Mouse (Mus musculus): Measurements from ENCODE around the gene Ddx41. TPM values are rescaled to one million over a fixed set of nuclear protein-coding genes. Genes with fewer than 3 reads are reported as not detected.
"Not testable (repeated sequence)": the region's sequence is repeated elsewhere in the genome, so short reads cannot be mapped to it uniquely, and the experiment has no call there.

Ddx41 gene
- 52.7 and 53.6 TPM in 2 replicates for polyA plus RNA-seq (2012; rRNA removed)

DNA sequence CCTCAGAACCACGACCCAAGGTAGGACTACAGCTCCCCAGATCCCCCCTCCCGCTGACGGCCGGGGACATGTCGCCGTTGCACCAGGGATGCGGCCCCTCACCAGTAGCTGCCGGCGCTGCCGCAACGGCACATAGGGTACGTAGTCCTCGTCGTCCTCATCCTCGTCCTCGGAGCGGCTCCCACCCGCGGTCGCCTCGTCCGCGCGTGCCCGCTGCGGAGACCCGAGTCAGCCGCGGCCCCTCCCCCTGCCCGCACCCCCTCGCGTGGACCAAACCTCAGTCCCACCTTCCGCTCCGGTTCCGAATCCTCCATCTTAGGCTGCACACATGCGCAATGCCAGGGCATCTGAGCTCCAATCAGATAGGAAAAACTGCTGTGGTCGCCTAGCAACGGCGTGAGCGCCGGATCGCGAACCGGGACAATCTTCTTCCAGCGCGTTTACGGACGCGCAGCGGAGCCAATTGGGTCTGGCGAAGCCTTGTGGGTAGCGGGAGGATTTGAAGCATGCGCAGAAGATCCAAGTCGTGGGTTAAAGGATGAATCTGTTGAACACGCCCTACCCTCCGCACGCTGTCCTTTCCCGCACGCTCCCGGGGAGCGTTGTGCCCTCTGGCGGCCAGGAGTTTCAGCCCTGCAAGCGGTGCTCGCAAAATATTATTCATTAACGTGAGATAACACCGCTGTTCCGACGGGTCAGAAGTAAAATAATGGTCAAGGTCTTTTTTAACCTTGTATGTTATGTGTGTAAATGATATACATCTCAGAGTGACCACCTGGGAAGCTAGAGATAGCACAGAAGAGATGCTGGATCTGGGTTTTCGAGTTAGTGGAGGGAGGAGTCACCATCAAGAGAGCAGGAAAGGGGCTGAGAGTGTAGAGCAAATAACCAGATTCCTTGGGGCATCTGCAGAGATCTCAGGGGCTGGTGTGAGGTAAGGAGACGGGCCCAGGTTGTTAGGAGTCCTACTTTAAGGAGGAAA lies at the start of gene Ddx41:
Gene Ddx41, minus strand, starts transcription at position 465 of the 982 bp plus-strand sequence.
- peak; percentile 86 for DNase-seq (ENCODE audit: low read depth)

DNA sequence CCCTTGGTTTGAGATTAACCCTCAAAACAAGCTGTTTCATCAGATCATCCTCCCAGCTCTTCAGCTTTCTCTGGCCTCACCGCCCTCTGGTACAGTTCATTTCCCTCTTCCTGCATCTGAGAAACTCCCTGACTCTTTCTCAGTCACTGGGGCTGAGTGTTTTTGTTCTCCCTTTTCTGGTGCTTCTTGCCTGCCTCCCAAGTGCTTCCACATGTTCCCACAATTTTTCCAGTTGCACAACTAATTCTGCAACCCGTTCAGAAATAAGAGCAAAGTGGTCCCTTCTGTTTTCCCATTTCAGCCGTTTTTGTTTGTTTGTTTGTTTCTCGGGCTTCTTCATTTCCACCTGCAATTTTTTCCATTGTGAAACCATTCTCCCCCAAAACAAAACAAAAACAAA lies 41.6 kb upstream of the Ddx41 start:
- DNase-seq (ENCODE audit: low read depth) = no peak

DNA sequence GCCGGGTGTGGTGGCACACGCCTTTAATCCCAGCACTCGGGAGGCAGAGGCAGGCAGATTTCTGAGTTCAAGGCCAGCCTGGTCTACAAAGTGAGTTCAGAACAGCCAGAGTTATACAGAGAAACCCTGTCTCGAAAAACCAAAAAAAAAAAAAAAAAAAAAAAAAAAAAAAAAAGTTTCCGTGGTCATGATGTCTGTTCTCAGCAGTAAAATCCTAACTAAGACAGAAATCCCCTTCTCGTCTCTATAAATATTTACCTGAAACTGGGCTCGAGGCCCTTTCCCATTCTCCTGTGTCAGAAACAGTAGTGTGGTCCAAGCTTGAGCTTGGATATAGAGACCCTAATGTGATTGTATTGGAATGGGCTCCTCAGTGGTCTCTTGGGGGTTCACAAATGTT lies 40.4 kb upstream of the Ddx41 start:
- DNase-seq (ENCODE audit: low read depth) = not testable (repeated sequence)

DNA sequence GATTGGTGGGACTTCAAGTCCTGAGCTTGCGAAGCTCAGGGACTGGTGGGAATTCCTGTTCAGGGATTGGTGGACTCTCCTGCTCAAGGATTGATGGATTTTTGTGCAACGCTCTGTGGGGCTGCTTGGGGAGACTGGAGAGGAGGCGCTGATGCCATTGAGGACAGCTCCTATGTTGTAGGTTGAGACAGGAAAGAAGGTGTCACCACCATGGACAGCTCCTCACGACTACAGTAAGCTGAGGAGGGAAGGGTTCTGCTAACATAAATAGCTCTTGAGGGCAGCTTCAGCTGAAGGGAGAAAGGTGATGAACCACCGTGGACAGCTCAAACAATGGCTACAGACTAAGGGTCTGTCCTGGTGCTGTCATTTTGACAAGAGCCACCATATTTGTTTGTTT lies 39.5 kb upstream of the Ddx41 start:
- no peak for DNase-seq (ENCODE audit: low read depth)

DNA sequence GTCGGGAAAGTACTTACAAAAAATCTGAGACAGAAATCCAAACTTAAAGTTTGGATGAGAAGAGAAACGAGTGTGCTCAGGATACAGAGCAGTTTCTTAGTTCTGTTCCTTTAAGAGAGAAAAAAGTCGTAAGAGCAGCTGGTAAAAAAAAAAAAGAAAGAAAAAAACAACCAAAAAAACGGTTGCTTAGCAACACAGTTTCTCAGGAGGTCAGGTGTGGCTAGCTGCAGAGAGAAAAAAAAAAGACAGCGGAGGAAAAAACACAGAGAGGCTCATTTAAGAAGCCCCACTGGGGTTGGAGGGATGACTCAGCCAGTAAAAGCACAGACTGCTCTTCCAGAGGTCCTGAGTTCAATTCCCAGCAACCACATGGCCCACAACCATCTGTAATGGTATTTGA lies 37.9 kb upstream of the Ddx41 start:
- DNase-seq (ENCODE audit: low read depth) = no peak

DNA sequence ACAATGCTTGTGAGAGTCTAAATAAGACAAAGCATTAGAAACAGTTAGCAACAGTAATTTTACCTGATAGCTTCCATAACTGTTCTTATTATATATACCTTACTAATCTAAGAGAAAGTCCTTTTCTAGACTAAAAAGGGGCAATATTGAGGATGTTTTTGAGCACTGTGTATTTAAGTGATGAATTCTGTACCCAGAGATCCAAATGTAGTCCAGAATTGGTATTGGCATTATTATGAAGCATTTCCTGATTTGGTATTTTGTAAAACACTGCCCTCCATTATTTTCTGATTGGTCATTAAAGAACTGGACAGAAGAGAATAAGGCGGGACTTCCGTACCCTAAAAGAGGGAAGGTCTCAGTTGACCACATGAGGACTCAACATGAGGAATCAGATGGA lies 37.0 kb upstream of the Ddx41 start, which contains the start of gene Tmed9:
Gene Tmed9, plus strand, starts transcription at position 301 of the 400 bp plus-strand sequence.
- DNase-seq (ENCODE audit: low read depth) = no peak

DNA sequence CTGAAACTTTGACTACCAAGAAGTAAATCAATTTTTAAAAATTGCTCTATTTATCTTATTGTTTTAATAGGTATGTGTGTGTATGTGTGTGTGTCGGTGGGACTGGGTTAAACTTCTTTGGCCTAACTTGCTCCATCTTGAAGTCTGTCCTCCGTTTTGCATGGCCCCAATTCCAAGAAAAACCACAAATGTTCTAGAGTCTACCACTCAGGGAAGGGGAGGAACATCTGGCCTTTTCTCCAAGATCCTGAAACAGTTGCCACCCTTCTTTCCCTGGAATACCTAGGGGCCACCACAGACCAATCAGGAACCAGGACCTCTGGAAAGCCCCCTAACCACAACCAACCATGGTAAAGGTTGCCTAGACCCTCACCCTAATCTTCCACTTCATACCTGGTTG lies 35.5 kb upstream of the Ddx41 start:
- no peak for DNase-seq (ENCODE audit: low read depth)

DNA sequence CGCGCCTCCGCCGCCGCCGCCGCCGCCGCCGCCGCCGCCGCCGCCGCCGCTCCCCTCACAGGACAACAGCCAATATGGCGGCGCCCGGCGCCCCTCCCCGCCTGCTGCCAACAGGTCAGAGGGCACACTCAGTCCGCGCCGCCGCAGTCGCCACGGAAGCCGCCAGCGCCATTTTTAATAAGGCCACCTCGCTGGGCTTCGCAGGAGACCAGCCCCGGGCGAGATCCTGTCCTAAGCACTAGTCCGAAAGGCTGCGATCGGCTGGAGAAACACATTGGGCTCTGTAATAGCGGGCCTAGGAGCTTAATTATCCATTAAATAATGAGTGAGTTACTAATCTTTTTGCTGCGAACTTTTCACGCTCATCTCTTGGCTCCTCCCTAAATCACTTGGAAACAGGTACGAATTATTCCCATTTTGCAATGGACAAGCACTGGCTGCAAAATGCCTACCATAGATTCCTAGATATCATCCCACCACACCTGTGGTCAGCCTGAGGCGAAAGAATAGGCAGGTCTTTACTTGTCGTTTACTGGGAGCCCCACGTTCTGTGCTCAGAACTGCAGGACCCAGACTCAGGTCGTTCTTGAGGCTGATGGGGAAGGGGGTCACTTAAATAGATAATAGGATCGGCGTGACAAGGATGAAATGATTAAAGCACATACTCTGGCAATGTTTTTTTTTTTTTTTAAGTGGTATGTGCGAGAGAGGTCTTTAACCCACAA lies 34.7 kb upstream of the Ddx41 start, which contains the start of gene Fam193b:
Gene Fam193b, minus strand, starts transcription at position 94 of the 725 bp plus-strand sequence.
- DNase-seq (ENCODE audit: low read depth) = no peak

DNA sequence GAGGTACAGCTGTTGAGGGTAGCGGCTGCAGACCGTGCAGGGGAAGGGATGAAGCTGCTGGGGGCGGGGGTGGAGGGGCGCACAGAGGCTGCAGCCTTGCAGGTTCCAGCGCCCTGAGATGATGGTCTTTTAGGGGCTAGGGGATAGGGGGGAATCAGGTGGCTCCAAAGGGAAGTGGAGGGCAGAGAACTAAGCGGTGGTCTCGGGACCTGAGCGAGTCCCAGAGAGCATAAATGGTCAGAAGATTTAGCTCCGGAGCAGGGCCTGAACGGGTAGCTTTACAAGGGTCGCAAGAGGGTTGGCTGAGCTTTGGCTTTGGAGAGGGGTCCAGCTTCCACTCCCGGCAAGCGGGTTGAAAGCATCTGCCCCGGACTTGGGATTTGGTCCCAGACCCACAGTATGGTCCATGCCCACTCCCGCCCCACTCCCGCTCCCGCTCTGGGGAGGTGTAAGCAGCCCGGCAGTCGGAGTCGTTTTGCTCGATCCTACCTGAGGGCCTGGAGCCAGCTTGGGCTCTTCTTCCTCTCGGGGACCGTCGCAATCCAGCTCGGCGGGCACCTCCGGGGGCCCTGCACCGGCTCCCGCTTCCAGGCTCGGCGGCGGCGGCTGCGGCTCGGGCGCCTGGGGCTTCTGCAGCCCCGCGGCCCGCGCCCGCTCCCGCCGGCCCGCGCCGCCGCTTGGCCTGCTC lies 34.0 kb upstream of the Ddx41 start:
- DNase-seq (ENCODE audit: low read depth) = no peak

DNA sequence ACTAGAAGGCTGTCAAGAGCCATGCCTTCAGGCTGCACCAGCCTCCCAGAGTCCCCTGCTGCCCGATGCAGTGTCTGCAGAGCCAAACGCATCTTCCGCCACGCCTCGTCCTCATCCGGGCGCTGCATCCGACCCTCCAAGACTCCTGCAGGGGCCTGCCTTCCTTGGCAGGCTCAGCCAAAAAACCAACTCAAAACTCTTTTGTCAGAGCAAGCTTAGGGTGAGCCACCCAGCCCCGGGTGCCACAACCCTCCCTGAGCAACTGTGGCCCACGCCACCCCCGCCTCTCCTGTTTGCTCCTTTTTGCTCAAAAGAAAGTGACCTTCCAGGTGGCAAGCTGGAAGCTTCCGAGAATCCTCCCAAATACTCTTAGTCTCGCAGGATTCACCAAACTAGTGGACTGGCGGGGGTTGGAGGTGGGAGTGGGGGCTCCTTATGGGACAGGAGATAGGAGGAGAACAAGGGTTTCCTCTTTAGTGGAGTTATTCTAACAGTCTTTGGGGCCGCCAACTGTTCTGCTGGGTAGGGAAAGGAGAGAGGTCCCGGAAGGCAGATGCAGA lies 33.3 kb upstream of the Ddx41 start:
- DNase-seq (ENCODE audit: low read depth) = no peak

DNA sequence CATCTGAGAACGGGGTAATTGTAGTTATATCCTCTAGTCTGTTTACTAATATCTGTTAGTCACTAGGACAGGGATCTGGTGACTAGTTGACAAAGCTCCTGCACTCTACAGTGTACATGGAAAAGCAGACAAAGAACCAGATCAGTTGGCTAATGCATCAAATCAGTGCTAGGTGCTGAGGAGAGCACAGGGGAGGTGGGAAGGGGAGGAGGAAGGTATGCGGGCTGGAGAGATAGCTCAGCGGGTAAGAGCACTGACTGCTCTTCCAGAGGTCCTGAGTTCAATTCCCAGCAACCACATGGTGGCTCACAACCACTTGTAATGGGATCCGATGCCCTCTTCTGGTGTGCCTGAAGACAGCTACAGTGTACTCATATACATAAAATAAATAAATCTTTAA lies 32.1 kb upstream of the Ddx41 start:
- not testable (repeated sequence) for DNase-seq (ENCODE audit: low read depth)

DNA sequence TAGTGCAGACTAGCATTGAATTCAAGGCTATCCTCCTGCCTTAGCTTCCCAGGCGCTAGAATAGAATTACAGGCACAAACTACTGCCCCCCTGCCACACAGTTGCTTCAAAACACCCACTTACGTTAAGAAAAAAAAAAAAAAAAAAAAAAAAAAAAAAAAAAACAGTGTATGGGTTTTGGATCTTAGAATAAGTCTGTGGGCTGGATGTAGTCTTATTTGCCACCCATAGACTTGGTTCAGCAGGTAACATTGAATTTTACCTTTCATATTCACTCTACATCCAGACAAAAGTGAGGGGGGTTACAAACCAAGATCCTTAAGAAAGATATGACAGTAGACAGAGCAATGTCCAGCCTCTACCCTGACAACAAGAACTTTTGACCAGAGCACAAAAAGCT lies 31.5 kb upstream of the Ddx41 start:
- no peak for DNase-seq (ENCODE audit: low read depth)

DNA sequence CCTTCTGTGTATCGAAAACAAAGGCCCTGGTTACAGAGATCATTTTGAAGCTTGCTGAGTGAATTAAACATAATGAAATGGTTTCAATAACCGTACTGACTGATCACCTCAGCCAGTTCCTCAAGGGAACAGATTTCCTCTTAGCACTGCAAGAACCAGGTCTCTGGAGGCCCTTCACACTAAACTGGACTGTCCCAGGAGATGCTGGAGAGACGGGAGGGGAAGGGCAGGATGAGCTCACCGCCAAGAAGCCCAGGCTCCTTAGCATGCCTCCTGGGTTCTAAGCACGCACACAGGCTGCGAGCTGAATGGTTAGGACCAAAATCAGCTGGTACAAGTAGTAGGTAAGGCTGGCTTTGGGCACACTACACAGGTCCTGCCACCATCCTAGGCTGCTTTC lies 30.5 kb upstream of the Ddx41 start:
- DNase-seq (ENCODE audit: low read depth) = no peak

DNA sequence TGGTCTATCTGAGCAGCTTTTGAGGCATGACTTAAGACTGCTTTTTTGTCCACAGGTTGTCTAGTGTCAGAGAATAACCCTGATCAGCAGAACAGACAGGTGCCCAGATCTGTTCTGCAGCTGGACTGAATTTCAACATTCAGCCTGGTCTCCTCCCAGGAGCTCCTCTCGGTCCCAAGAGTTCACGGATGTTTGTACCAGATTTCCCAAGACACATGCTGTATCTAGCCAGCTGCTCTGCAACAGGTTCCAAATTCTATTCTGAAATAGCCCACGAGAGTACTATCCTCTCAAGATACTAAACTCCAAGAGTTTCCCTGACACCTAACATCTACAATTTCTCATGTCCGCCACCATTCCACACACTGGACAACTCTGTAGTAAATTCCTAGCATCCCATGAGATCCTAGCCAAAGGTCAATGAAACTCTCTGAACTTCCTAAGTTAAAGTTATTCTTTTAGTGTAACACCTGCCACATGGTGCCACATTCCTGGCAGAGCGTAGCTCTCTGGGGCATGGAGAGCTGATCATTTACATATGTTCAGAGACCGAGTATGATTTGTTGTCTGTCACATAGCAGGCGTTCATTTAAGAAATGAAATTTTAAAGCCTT lies 26.9 kb upstream of the Ddx41 start:
- DNase-seq (ENCODE audit: low read depth) = no peak

DNA sequence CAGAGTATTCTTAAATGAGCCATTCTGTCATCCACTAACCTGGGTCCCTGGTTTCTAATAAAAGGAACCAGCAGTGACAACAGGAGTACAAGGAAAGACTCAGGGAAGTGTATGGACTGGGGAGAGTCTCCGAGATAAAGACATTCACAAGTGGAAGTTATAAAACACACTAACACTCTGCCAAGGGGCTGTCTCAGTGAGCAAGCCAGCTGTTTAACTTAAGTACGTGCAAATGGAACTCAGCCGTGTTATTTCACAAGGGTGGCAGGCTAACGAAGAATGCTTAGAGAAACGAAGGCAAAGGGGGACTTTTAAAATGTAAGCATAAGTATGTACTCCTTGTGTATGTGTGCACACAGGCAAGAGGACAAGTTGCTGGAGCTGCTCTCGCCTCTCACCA lies 21.0 kb upstream of the Ddx41 start:
- DNase-seq (ENCODE audit: low read depth) = no peak

DNA sequence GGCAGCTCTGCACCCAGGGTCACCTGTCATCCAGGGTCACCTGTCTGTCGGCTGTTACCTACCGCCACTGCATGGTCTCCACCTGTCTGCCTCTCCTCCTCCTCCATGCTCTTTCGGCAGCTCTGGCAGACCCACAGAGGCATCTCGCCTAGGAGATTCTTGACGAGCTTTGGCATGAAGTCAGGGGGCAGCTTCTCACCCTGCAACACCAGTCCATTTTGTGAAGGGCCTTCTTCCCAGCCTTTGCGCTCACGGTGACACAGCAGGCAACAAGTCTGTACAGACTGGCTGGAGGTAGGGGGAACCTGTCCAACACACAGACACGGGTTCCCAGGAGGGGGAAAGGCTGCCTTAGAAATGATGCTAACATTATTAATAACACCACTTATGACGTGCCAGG lies 19.5 kb upstream of the Ddx41 start:
- no peak for DNase-seq (ENCODE audit: low read depth)

DNA sequence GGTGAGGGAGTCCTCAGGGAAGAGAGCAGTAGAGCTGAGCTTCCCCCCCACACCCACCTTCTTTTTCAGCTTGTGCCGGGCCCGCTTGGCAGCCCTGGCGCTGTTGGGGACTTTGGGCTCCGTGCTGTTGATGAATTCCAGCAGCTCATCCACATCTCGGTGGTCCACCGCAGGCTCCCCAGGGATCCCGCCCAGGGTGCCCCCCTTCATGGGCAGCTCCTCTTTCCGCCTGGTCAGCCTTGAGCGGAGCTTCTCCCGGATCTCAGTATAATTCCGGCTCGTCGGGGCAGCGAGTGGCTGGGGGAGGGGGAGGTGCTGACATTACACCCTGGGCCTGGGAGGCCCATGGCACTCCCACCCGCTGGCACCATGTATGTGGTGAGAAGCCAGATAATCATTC lies 12.6 kb upstream of the Ddx41 start:
- no peak for DNase-seq (ENCODE audit: low read depth)

DNA sequence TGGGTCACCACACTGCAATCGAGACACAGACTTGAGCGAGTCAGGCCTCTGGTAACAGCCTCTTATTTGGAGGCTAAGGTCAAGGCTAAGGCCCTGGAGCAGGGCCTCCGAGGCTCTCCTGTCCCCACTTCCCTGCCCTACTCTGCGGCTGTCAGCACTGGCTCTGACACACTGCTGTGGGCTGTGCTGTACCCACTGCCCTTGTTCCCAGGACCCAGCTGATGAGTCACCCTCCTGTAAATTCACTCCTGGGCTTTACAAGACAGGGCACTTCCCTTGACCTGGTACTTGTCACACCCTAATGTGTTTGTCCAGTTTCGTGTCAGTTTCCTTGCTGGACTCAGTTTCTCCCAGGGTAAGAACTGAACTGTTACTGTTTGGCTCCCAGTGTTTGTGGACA lies 12.0 kb upstream of the Ddx41 start:
- DNase-seq (ENCODE audit: low read depth) = no peak

DNA sequence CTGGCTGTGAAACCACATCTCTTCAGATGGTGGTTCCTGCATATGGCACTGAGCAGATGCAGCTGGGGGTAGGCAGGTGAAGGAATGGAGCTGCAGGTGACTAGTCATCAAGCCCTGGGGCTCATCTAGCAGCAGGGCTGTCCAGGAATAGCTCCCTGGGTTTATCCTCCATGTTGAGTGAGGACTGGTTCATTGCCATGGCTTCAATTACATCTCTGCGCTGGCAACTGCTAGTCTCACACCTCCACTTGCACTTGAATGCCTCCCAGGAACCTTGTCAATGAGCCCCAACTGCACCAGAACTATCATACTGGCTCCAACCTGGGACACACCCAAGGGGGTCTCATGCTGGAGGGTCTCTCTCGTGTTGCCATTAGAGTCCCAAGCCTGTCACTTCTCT lies 11.5 kb upstream of the Ddx41 start:
- DNase-seq (ENCODE audit: low read depth) = no peak

DNA sequence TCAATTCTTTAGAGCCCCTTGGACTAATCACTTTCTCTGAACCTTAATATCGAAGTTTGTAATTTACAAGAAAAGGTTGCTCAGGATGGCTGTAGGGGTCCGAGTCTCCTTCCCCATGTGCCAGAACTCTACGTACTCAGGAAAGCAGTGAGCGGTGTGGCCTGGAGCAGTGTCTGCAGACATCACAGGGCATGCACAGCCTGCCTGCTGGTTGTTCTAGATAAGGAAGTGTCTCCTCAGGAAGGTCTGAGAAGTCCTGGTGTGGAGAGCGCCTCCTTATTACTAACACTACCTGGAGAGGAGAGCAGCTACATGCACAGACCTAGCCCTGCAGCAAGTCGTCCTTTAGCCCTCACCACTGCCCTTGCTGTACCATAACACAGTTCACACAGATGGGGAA lies 8.3 kb upstream of the Ddx41 start:
- no peak for DNase-seq (ENCODE audit: low read depth)

DNA sequence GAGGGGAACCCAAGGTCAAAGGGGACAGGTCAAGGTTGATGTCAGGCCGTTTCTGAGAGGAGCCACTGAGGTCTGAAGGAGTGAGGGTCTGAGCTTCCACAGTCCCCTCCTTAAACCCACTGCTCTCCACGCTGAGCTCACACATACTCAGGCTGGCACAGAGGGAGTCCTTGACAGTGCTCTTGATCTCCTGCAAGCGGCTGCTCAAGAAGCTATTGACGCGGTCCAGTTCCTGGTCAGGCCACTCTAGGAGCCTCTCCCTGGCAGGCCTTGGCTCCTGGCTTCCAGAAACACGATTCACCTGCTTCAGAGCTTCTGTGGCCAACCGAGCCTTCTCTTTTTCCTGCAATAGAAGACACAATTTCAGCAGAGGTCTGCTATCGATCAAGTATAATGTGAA lies 7.0 kb upstream of the Ddx41 start:
- no peak for DNase-seq (ENCODE audit: low read depth)
